Mouse (Mus musculus) heart, embryonic 14.5 days (tissue): ENCODE measurements around the gene 4921511M17Rik. TPM values are rescaled to one million over a fixed set of nuclear protein-coding genes. Genes with fewer than 3 reads are reported as not detected.
"Not testable (repeated sequence)": the region's sequence is repeated elsewhere in the genome, so short reads cannot be mapped to it uniquely, and the experiment has no call there.

Experiments
- ATAC-seq: fragments of 200-750 bp; cut with Nextera tagmentation; 2 replicates; pipeline ENCODE4 v1.8.0; 2017; ENCODE audit warnings: low read depth, moderate TSS enrichment; ENCODE audit not compliant: insufficient number of reproducible peaks, insufficient read depth, low FRiP score
- H3K27ac ChIP-seq, 2 experiments: fragments of 200-500 bp in 1 of 2; fragments of 300-500 bp in 1 of 2; sonication (generic) in 1 of 2; replicated peaks in 1 of 2; 2 replicates each; pipeline ENCODE4 v1.5.1; 2012 to 2014; ENCODE audit warnings: low read depth in 2 of 2, low read length in 2 of 2, control low read depth in 1 of 2, mild to moderate bottlenecking in 1 of 2, mixed read lengths in 1 of 2; ENCODE audit not compliant: control insufficient read depth in 1 of 2, insufficient read depth in 1 of 2
- H3K27me3 ChIP-seq: fragments of 300-500 bp; sonication (generic); 2 replicates; pipeline ENCODE4 v1.6.1; 2014; ENCODE audit warnings: mild to moderate bottlenecking, low read length, control low read depth; ENCODE audit not compliant: control insufficient read depth, insufficient read depth
- H3K36me3 ChIP-seq: fragments of 300-500 bp; sonication (generic); 2 replicates; pipeline ENCODE4 v1.6.1; 2014; ENCODE audit warnings: mild to moderate bottlenecking, control low read depth, low read length, mixed read lengths; ENCODE audit not compliant: control insufficient read depth, insufficient read depth
- H3K4me1 ChIP-seq, 2 experiments: fragments of 200-500 bp in 1 of 2; fragments of 300-500 bp in 1 of 2; sonication (generic) in 1 of 2; 2 replicates each; pipeline ENCODE4 v1.6.1; 2012 to 2014; ENCODE audit warnings: low read length in 2 of 2, control low read depth in 1 of 2, mixed read lengths in 1 of 2; ENCODE audit not compliant: control insufficient read depth in 2 of 2, insufficient read depth in 2 of 2
- H3K4me2 ChIP-seq: fragments of 300-500 bp; sonication (generic); 2 replicates; pipeline ENCODE4 v1.6.1; 2014; ENCODE audit warnings: mild to moderate bottlenecking, low read length
- H3K4me3 ChIP-seq, 2 experiments: fragments of 200-500 bp in 1 of 2; fragments of 300-500 bp in 1 of 2; sonication (generic) in 1 of 2; 2 replicates each; pipeline ENCODE4 v1.5.1; 2012 to 2014; ENCODE audit warnings: low read length in 2 of 2, mild to moderate bottlenecking in 2 of 2, control low read depth in 1 of 2, low read depth in 1 of 2, moderate library complexity in 1 of 2; ENCODE audit not compliant: control insufficient read depth in 1 of 2, insufficient read depth in 1 of 2
- H3K9ac ChIP-seq: fragments of 300-500 bp; sonication (generic); 2 replicates; pipeline ENCODE4 v1.6.1; 2014; ENCODE audit warnings: mild to moderate bottlenecking, low read length
- H3K9me3 ChIP-seq: fragments of 300-500 bp; sonication (generic); 2 replicates; pipeline ENCODE4 v1.6.1; 2016; ENCODE audit warnings: low read length, control low read depth; ENCODE audit not compliant: control insufficient read depth
- WGBS: fragments of 180-500 bp; shearing (Covaris S2); extraction: QIAGEN DNeasy Blood & Tissue Kit; methylation state at CpG from one replicate; pipeline ENCODE4 v1.1.7; 2014; 5-methylcytosine and 5-hydroxymethylcytosine counted together
- polyA plus RNA-seq: library from polyadenylated mRNA; unstranded; fragments of >200 nt; fragmentation: Nextera tagmentation; extraction: Ambion mirVana; gene quantifications from 2 replicates; pipeline ENCODE4 v1.2.1, GENCODE M21; 2014

Gene 4921511M17Rik
- polyA plus RNA-seq: not detected in 2 replicates

GRCm38 (mm10) chrX:154033727-154034126, at the start of gene 4921511M17Rik:
4921511M17Rik (minus strand) TSS chrX:154033827.
- H3K27me3 ChIP-seq, ATAC-seq, H3K9me3 ChIP-seq, H3K4me1 ChIP-seq, H3K4me2 ChIP-seq, H3K27ac ChIP-seq, H3K36me3 ChIP-seq, H3K9ac ChIP-seq, H3K4me3 ChIP-seq: not testable (repeated sequence)

GRCm38 (mm10) chrX:154054939-154055338, 21.3 kb upstream of the 4921511M17Rik start, which contains the start of gene Gm10057:
Gm10057 (minus strand) TSS chrX:154055039.
- not testable (repeated sequence) for H3K9me3 ChIP-seq, H3K4me2 ChIP-seq, H3K27me3 ChIP-seq, H3K4me3 ChIP-seq, H3K27ac ChIP-seq, H3K36me3 ChIP-seq, H3K9ac ChIP-seq, ATAC-seq, H3K4me1 ChIP-seq

DNA sequence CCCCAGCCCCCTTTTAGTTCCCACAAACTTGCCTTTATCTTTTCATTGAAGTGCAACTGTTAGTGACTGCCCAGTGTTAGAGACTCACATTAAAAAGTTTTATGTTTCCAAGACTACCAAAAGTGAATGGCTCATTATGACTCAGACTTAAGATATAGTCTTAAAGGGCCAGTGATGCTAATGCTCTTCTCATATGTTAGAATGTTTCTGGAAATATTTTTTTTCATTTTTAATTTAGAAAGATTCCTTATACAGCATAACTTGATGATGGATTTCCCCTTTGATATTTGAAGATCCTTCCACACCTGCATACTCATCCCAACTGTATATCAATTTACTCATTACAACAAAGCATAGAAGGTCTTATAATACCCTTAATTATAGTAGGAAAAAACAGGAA, 21.1 kb downstream of the 4921511M17Rik start, which contains the start of gene Samt1:
Gene Samt1, minus strand, starts transcription at position 101 of the 400 bp plus-strand sequence.
- H3K4me1 ChIP-seq, H3K27ac ChIP-seq, H3K9me3 ChIP-seq, ATAC-seq, H3K4me3 ChIP-seq, H3K4me2 ChIP-seq, H3K36me3 ChIP-seq, H3K9ac ChIP-seq, H3K27me3 ChIP-seq: not testable (repeated sequence)

DNA sequence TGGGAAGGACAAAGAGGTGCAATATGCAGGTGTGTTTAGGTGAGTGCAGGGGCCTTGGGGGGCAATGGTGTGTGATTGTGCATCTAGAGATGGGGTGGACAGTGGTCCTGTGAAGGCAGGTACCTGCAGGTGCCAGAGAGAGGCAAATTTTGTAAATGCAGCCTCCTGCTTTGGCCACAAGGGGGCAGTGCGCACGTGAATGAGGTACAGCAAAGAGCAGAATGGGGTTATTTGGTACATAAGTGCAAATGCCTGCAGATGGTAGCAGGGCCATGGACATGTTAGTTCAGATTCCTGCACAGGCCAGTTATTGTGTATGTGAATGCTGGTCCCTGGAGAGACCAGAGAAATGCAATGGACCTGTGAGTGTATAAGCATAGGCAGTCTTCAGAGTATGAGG, 56.7 kb downstream of the 4921511M17Rik start:
- WGBS: no CpG with 5 or more reads among the region's 2 CpGs
- not testable (repeated sequence) for H3K9ac ChIP-seq, H3K4me2 ChIP-seq, ATAC-seq, H3K4me3 ChIP-seq, H3K36me3 ChIP-seq, H3K27ac ChIP-seq, H3K27me3 ChIP-seq, H3K4me1 ChIP-seq, H3K9me3 ChIP-seq

- H3K27me3 ChIP-seq, H3K4me2 ChIP-seq, H3K36me3 ChIP-seq, H3K9ac ChIP-seq, H3K27ac ChIP-seq, H3K4me1 ChIP-seq, ATAC-seq, H3K9me3 ChIP-seq, H3K4me3 ChIP-seq: not testable (repeated sequence)
- WGBS: 22% methylated on average over 4 of the region's 4 CpGs
Measured at GRCm38 (mm10) chrX:153976467-153976866, 57.2 kb downstream of the 4921511M17Rik start.

GRCm38 (mm10) chrX:153974450-153974849, 59.2 kb downstream of the 4921511M17Rik start:
- Histone ChIP-seq H3K9ac (no peak overlapping the region), H3K4me3 (no peak overlapping the region), H3K9me3 (no peaks in the 10 kb centered on the region), H3K4me1 (no peaks in the 10 kb centered on the region), H3K27me3 (no peaks in the 10 kb centered on the region), H3K4me2 (no peak overlapping the region), H3K27ac (no peak overlapping the region), H3K36me3 (no peaks in the 10 kb centered on the region)
- ATAC-seq: no peak
- WGBS: 25% methylated on average over 2 of the region's 2 CpGs

Other genes starting within 250 kb of the 4921511M17Rik start
- gene Spin2c, start 201.6 kb downstream of the 4921511M17Rik start, polyA plus RNA-seq: 7.2 and 7.4 TPM in 2 replicates
- gene Samt1, start 21.2 kb downstream of the 4921511M17Rik start, polyA plus RNA-seq: not detected in 2 replicates
- gene Gm10057, start 21.2 kb upstream of the 4921511M17Rik start, polyA plus RNA-seq: not detected in 2 replicates
- gene Gm15140, start 86.9 kb upstream of the 4921511M17Rik start, polyA plus RNA-seq: not detected in 2 replicates